Mouse (Mus musculus): ENCODE measurements around the gene Qpct.

GRCm38 (mm10) chr17:79069019-79069418, 17.3 kb downstream of the Qpct start:
- TF ChIP-seq HCFC1 (IDR thresholded peaks at IDR 0.05; ENCODE audit: borderline replicate concordance, insufficient read depth, low read length) = no peak
- no peak for TF ChIP-seq ZNF384 (IDR thresholded peaks at IDR 0.05; ENCODE audit: low read depth, low read length)
- no peak for TF ChIP-seq CHD2 (IDR thresholded peaks at IDR 0.05; ENCODE audit: low read depth, low read length)
- no peak for TF ChIP-seq MAFK (IDR thresholded peaks at IDR 0.05; ENCODE audit: insufficient read depth, low read depth, low read length)
